Mouse (Mus musculus) limb, embryonic 14.5 days (tissue): ENCODE results near the gene Fam219a. TPM values are rescaled to one million over a fixed set of nuclear protein-coding genes. Genes with fewer than 3 reads are reported as not detected.

ENCODE experiments used
- ATAC-seq: fragments of 200-750 bp; cut with Nextera tagmentation; 2 replicates; pipeline ENCODE4 v1.8.0; 2017; ENCODE audit warnings: low read depth, moderate number of reproducible peaks, moderate TSS enrichment; ENCODE audit not compliant: low FRiP score
- DNase-seq: peaks from one replicate; pipeline ENCODE4 v3.0.0-alpha.2; 2015; ENCODE audit warnings: low spot score
- H3K27ac ChIP-seq: fragments of 300-500 bp; sonication (generic); replicated peaks from 2 replicates; pipeline ENCODE4 v1.5.1; 2014; ENCODE audit warnings: low read depth, mild to moderate bottlenecking, low read length, moderate library complexity, mixed read lengths
- H3K27me3 ChIP-seq: fragments of 300-500 bp; sonication (generic); 2 replicates; pipeline ENCODE4 v1.6.1; 2014; ENCODE audit warnings: low read length, mixed read lengths; ENCODE audit not compliant: control insufficient read depth, insufficient read depth
- H3K36me3 ChIP-seq: fragments of 300-500 bp; sonication (generic); 2 replicates; pipeline ENCODE4 v1.6.1; 2014; ENCODE audit warnings: mild to moderate bottlenecking, low read length, moderate library complexity, mixed read lengths; ENCODE audit not compliant: control insufficient read depth, insufficient read depth
- H3K4me1 ChIP-seq: fragments of 300-500 bp; sonication (generic); 2 replicates; pipeline ENCODE4 v1.6.1; 2014; ENCODE audit warnings: antibody characterized with exemption, low read length, mixed read lengths; ENCODE audit not compliant: control insufficient read depth, insufficient read depth
- H3K4me2 ChIP-seq: fragments of 300-500 bp; sonication (generic); replicated peaks from 2 replicates; pipeline ENCODE4 v1.6.1; 2014; ENCODE audit warnings: low read depth, mild to moderate bottlenecking, low read length, moderate library complexity; ENCODE audit not compliant: severe bottlenecking
- H3K4me3 ChIP-seq: fragments of 300-500 bp; sonication (generic); replicated peaks from 2 replicates; pipeline ENCODE4 v1.5.1; 2014; ENCODE audit warnings: low read length
- H3K9ac ChIP-seq: fragments of 300-500 bp; sonication (generic); 2 replicates; pipeline ENCODE4 v1.6.1; 2014; ENCODE audit warnings: mild to moderate bottlenecking, low read depth, low read length, moderate library complexity; ENCODE audit not compliant: severe bottlenecking
- H3K9me3 ChIP-seq: fragments of 300-500 bp; sonication (generic); 2 replicates; pipeline ENCODE4 v1.6.1; 2016; ENCODE audit warnings: low read length; ENCODE audit not compliant: control insufficient read depth
- POLR2A ChIP-seq: fragments of 200-500 bp; IDR thresholded peaks from 2 replicates; pipeline ENCODE4 v1.8.0; 2012; ENCODE audit warnings: inconsistent platforms, mild to moderate bottlenecking, moderate library complexity, borderline replicate concordance; ENCODE audit not compliant: insufficient read depth, insufficient read length; ENCODE audit errors: extremely low read depth
- WGBS: fragments of 180-500 bp; shearing (Covaris S2); extraction: QIAGEN DNeasy Blood & Tissue Kit; methylation state at CpG from one replicate; pipeline ENCODE4 v1.1.7; 2014; 5-methylcytosine and 5-hydroxymethylcytosine counted together
- polyA plus RNA-seq, 2 experiments: library from polyadenylated mRNA; depleted of rRNA in 1 of 2; stranded (reverse) in 1 of 2; unstranded in 1 of 2; fragments of >200 nt; fragmentation: Nextera tagmentation in 1 of 2; extraction: Ambion mirVana in 1 of 2; gene quantifications; 2 replicates each; pipeline versions ENCODE4 v1.2.1 to v1.2.3; 2012 to 2014

Gene Fam219a
- polyA plus RNA-seq, 2 experiments = 2.4 to 13.7 TPM

DNA sequence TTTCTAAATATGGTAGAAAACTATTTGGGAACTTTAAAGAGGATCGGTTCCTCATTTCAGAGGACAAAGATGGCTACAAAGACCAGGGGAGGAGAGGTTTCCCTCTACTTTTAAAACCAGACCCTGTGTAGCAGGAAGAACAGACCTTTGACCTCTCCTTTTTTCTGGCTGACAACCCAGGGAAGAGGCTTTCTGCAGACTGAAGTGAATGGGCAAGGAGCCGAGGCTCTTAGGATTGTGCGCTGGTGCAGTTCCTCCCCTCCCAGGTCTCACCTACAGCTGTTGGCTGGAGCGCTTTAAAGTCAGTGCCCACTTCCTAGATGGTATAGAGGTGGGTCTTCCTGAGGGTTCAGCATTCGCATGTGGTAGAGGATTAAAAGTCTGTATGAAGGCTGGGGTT lies 72.3 kb downstream of the Fam219a start:
- no peak overlapping the region for H3K27ac ChIP-seq
- no peak for ATAC-seq
- no peaks in the 10 kb centered on the region for H3K9me3 ChIP-seq
- no peaks in the 10 kb centered on the region for H3K36me3 ChIP-seq
- no peak for TF ChIP-seq POLR2A
- 0 out of 2 replicates have a peak overlapping the region, but pooled peaks have one; percentile 30 for H3K4me3 ChIP-seq
- no peak overlapping the region for H3K9ac ChIP-seq
- peaks cover 12% of the 10 kb centered on the region; the same call in 1 of the 2 replicates for H3K4me1 ChIP-seq
- WGBS = 51% methylated on average over 5 of the region's 5 CpGs
- peaks cover 58% of the 10 kb centered on the region for H3K27me3 ChIP-seq
- H3K4me2 ChIP-seq = no peak overlapping the region
- no peak for DNase-seq

DNA sequence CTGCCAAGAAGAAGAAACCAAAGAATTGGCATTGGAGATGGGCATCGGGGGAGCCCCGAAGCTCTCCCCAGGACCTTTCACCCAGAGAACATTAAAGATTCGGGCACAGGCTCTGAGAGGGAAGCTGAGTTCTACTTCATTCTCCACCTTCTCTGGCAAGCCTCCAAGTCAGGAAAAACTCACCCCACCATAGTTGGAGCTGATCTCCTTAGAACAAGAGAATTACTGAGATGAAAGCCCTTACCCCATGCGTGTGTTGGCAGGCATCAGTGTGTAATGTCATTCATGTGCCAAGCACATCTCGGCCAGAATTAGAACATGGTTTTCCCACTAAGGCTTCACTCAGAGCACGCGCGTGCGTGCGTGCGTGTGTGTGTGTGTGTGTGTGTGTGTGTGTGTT lies 73.5 kb downstream of the Fam219a start:
- Histone ChIP-seq H3K4me2 (no peak overlapping the region), H3K27me3 (peaks cover 46% of the 10 kb centered on the region), H3K4me3 (no peak overlapping the region), H3K4me1 (peaks cover 12% of the 10 kb centered on the region; the same call in 1 of the 2 replicates), H3K9ac (no peak overlapping the region), H3K36me3 (no peaks in the 10 kb centered on the region), H3K9me3 (no peaks in the 10 kb centered on the region), H3K27ac (no peak overlapping the region)
- DNase-seq = no peak
- WGBS = 75% methylated on average over 11 of the region's 11 CpGs
- TF ChIP-seq POLR2A = no peak
- no peak for ATAC-seq

GRCm38 (mm10) chr4:41495076-41495475 lies 74.3 kb downstream of the Fam219a start:
- H3K27me3 ChIP-seq = peaks cover 38% of the 10 kb centered on the region
- no peak for TF ChIP-seq POLR2A
- WGBS = 67% methylated on average over 4 of the region's 4 CpGs

DNA sequence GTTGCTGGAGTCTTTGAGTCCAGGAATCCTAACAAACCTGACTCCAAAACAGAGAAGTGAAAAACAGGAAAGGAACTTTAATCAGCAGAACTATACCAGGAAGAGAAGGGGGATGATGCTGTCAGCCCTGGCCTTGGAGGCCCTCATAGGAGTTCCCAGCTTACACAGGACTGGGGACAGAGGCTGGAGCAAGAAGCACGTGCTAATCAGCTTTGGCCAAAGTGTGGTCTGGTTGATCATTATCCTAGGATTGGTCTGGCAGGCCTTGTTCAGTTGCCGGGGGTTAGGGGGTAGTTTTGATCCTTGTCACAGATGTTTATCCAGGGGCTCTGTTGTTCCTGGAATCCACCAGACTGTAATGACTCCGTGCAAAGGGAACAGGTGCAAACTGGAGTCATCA lies 75.0 kb downstream of the Fam219a start:
- Histone ChIP-seq H3K27ac (no peak overlapping the region), H3K27me3 (peaks cover 31% of the 10 kb centered on the region), H3K9ac (no peak overlapping the region), H3K4me2 (no peak overlapping the region), H3K4me1 (peaks cover 12% of the 10 kb centered on the region; the same call in 1 of the 2 replicates), H3K4me3 (no peak overlapping the region), H3K9me3 (no peaks in the 10 kb centered on the region), H3K36me3 (no peaks in the 10 kb centered on the region)
- no peak for TF ChIP-seq POLR2A
- ATAC-seq (0 out of 2 replicates have a peak, but pooled peaks have one; percentile 17), DNase-seq (no peak)
- WGBS = 37% methylated on average over 3 of the region's 3 CpGs

More at GRCm38 (mm10) chr4:41495076-41495475, 74.3 kb downstream of the Fam219a start:
- no peak overlapping the region for H3K4me3 ChIP-seq
- no peak for DNase-seq
- no peaks in the 10 kb centered on the region for H3K9me3 ChIP-seq
- H3K4me1 ChIP-seq = peaks cover 12% of the 10 kb centered on the region; the same call in 1 of the 2 replicates
- H3K4me2 ChIP-seq = no peak overlapping the region
- no peak overlapping the region for H3K9ac ChIP-seq
- H3K36me3 ChIP-seq = no peaks in the 10 kb centered on the region
- ATAC-seq = no peak
- H3K27ac ChIP-seq = no peak overlapping the region

DNA sequence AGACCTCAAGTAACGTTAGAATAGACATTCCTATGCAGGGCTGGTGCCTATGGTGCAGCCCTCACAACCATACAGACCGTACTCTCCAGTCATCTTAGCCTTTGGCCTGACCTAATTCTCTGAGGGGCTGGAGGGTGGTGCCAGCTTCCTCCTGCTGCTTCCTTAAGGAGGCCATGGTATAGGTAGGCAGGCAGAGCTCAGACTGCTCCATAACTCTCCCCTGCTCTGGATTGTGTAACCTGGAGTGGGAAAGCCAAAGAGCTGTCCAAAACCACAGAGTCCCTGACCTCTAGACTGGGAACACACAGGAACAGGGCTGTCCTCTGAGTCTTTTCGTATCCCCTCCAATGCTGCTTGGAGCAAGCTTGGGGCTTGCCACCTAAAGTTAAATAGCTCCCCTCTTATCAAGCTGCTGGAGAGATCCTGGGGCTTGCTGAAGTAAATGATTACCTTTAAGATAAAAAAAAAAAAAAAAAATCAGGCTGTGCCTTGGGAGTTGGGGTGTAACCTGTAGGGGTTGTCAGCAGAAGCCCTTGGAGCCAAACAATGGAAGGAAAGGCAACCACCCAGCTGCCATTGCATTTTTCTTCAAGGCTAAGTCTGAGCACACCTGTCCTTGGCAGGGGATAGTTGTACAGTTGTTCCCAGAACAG lies 75.7 kb downstream of the Fam219a start:
- DNase-seq (no peak), ATAC-seq (no peak)
- Histone ChIP-seq H3K27ac (no peak overlapping the region), H3K4me3 (no peak overlapping the region), H3K4me1 (peaks cover 10% of the 10 kb centered on the region; the same call in 1 of the 2 replicates), H3K9ac (no peak overlapping the region), H3K27me3 (peaks cover 24% of the 10 kb centered on the region), H3K36me3 (no peaks in the 10 kb centered on the region), H3K4me2 (no peak overlapping the region), H3K9me3 (no peaks in the 10 kb centered on the region)
- WGBS = 88% methylated on average over 3 of the region's 3 CpGs
- TF ChIP-seq POLR2A = no peak

DNA sequence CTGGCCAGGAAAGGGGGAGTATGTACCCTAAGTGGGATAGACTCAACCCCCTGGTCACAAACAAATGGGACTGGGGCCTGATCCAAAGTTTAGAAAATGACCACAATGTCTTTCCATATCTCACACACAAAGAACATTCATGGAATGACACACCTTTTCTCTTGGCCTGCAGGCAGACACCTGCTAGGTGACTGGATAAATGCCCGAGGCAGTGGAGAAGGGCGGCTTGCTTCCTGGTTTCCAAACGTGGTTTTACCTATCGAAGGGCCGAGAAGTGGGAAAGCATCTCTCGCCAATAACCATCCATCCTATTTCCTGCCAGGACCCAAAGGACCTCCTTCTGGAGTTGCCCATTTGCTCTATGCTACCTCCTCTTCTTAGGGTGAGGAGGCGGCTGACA lies 76.4 kb downstream of the Fam219a start:
- no peak overlapping the region for H3K9ac ChIP-seq
- peaks cover 5% of the 10 kb centered on the region; the same call in 1 of the 2 replicates for H3K4me1 ChIP-seq
- TF ChIP-seq POLR2A = no peak
- ATAC-seq = no peak
- no peak overlapping the region for H3K4me3 ChIP-seq
- 84% methylated on average over 7 of the region's 7 CpGs for WGBS
- no peaks in the 10 kb centered on the region for H3K9me3 ChIP-seq
- H3K27ac ChIP-seq = no peak overlapping the region
- DNase-seq = no peak
- no peaks in the 10 kb centered on the region for H3K36me3 ChIP-seq
- H3K27me3 ChIP-seq = peaks cover 17% of the 10 kb centered on the region
- H3K4me2 ChIP-seq = no peak overlapping the region
